Mouse (Mus musculus) embryonic facial prominence, embryonic 12.5 days (tissue): Measurements from ENCODE around the gene Bag6. TPM values are rescaled to one million over a fixed set of nuclear protein-coding genes. Genes with fewer than 3 reads are reported as not detected.

Experiments
- ATAC-seq: fragments of 200-750 bp; cut with Nextera tagmentation; 2 replicates; pipeline ENCODE4 v1.8.0; 2017; ENCODE audit not compliant: insufficient number of reproducible peaks, insufficient read depth, low FRiP score, low TSS enrichment
- H3K27ac ChIP-seq: fragments of 300-500 bp; sonication (generic); 2 replicates; pipeline ENCODE4 v1.5.1; 2016; ENCODE audit warnings: mild to moderate bottlenecking
- H3K27me3 ChIP-seq: fragments of 300-500 bp; sonication (generic); 2 replicates; pipeline ENCODE4 v1.6.1; 2016; ENCODE audit warnings: mild to moderate bottlenecking, moderate library complexity
- H3K36me3 ChIP-seq: fragments of 300-500 bp; sonication (generic); 2 replicates; pipeline ENCODE4 v1.6.1; 2016; ENCODE audit warnings: mild to moderate bottlenecking
- H3K4me1 ChIP-seq: fragments of 300-500 bp; sonication (generic); 2 replicates; pipeline ENCODE4 v1.6.1; 2016
- H3K4me2 ChIP-seq: fragments of 300-500 bp; sonication (generic); replicated peaks from 2 replicates; pipeline ENCODE4 v1.6.1; 2016; ENCODE audit warnings: mild to moderate bottlenecking, moderate library complexity
- H3K4me3 ChIP-seq: fragments of 300-500 bp; sonication (generic); 2 replicates; pipeline ENCODE4 v1.5.1; 2016; ENCODE audit warnings: mild to moderate bottlenecking
- H3K9ac ChIP-seq: fragments of 300-500 bp; sonication (generic); 2 replicates; pipeline ENCODE4 v1.6.1; 2016; ENCODE audit warnings: mild to moderate bottlenecking, moderate library complexity
- H3K9me3 ChIP-seq: fragments of 300-500 bp; sonication (generic); 2 replicates; pipeline ENCODE4 v1.6.1; 2016; ENCODE audit warnings: mild to moderate bottlenecking, moderate library complexity
- WGBS: fragments of 180-500 bp; shearing (Covaris S2); methylation state at CpG from one replicate; pipeline ENCODE4 v1.1.7; 2016; 5-methylcytosine and 5-hydroxymethylcytosine counted together
- polyA plus RNA-seq: library from polyadenylated mRNA; unstranded; fragments of >200 nt; fragmentation: Nextera tagmentation; extraction: Ambion mirVana; gene quantifications from 2 replicates; pipeline ENCODE4 v1.2.1, GENCODE M21; 2016

The Bag6 gene
- polyA plus RNA-seq, 1 experiment from 2014 or later = 74.0 TPM

DNA sequence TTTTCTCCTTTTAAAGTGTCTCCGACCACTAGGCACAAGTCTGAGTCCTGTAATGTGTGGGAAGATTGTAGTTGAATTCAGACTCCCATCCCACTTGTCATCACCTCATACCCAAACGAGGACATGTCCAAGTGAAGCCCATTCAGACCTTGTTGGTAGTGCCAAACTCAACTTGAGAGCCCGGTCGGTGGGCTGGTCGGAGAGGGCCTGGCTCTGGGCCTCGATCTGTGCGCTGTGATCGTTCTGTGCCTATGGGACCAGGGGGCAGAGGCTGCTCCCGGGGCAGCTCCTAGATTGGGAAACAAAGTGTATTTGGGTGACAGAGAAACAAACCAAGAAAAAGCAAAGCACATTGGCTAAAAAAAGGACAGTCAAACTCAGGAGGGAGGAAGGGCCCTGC lies 18.1 kb downstream of the Bag6 start:
- H3K4me1 ChIP-seq = peaks cover 12% of the 10 kb centered on the region
- no peaks in the 10 kb centered on the region for H3K9me3 ChIP-seq
- H3K9ac ChIP-seq = no peak overlapping the region
- no peak overlapping the region for H3K27ac ChIP-seq
- WGBS = 94% methylated on average over 9 of the region's 9 CpGs
- H3K4me3 ChIP-seq = no peak overlapping the region
- H3K36me3 ChIP-seq = peaks cover 97% of the 10 kb centered on the region
- H3K4me2 ChIP-seq = no peak overlapping the region
- H3K27me3 ChIP-seq = no peaks in the 10 kb centered on the region
- ATAC-seq = no peak

DNA sequence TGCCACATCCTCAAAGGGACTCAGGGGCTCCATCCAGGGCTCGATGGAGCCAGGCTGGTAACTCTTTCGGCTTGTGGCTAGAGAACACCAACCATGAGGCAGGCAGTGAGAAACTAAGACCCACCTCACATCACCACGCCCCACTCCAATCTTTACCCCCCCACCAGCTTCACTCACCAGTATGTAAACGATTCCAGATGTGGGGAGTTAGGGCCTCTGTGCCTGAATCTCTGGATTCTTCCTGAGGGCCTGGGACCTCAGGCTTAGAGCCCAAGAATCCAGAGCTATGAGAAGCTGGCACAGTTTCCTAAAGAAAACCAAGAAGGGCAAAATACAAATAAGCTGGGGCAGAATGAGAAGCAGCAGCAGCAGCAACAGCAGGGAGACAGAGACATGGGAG lies 19.0 kb downstream of the Bag6 start:
- Histone ChIP-seq H3K4me1 (peaks cover 12% of the 10 kb centered on the region), H3K36me3 (peaks cover 98% of the 10 kb centered on the region), H3K9me3 (no peaks in the 10 kb centered on the region), H3K27ac (peak overlapping the region; percentile 64), H3K4me3 (no peak overlapping the region), H3K4me2 (no peak overlapping the region), H3K27me3 (no peaks in the 10 kb centered on the region), H3K9ac (no peak overlapping the region)
- no peak for ATAC-seq
- WGBS = 59% methylated on average over 4 of the region's 4 CpGs

GRCm38 (mm10) chr17:35154616-35155015 lies 19.6 kb downstream of the Bag6 start:
- H3K27me3 ChIP-seq = no peaks in the 10 kb centered on the region
- peak overlapping the region; percentile 64 for H3K27ac ChIP-seq
- no peak overlapping the region for H3K4me3 ChIP-seq
- no peak for ATAC-seq
- H3K36me3 ChIP-seq = peaks cover 98% of the 10 kb centered on the region
- no peak overlapping the region for H3K4me2 ChIP-seq
- H3K4me1 ChIP-seq = peaks cover 12% of the 10 kb centered on the region
- no peaks in the 10 kb centered on the region for H3K9me3 ChIP-seq
- WGBS = 82% methylated on average over 7 of the region's 7 CpGs
- H3K9ac ChIP-seq = no peak overlapping the region

DNA sequence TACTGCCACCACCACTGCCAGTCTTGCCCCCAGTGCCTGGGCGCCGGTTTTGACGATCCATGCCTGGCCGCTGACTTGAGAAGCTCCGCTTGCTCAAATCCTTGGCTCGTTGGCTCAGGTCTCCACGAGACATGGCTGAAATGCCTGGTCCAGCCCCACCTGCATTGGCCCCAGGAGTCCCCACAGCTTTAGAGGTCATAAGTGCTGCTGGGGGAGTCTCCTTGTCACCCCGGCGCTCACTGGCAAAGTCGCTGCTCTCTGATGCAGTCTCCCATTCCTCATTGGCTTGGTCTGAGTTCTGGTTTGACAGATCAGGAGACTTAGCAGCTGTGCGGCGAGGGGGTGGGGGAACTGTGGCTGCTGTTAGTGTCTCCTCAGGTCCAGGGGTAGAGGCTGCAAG lies 20.5 kb downstream of the Bag6 start:
- no peak overlapping the region for H3K4me3 ChIP-seq
- H3K4me2 ChIP-seq = no peak overlapping the region
- no peaks in the 10 kb centered on the region for H3K9me3 ChIP-seq
- ATAC-seq = no peak
- WGBS = 90% methylated on average over 12 of the region's 12 CpGs
- H3K36me3 ChIP-seq = peaks cover 98% of the 10 kb centered on the region
- no peaks in the 10 kb centered on the region for H3K27me3 ChIP-seq
- peaks cover 12% of the 10 kb centered on the region for H3K4me1 ChIP-seq
- H3K9ac ChIP-seq = no peak overlapping the region
- no peak overlapping the region for H3K27ac ChIP-seq

DNA sequence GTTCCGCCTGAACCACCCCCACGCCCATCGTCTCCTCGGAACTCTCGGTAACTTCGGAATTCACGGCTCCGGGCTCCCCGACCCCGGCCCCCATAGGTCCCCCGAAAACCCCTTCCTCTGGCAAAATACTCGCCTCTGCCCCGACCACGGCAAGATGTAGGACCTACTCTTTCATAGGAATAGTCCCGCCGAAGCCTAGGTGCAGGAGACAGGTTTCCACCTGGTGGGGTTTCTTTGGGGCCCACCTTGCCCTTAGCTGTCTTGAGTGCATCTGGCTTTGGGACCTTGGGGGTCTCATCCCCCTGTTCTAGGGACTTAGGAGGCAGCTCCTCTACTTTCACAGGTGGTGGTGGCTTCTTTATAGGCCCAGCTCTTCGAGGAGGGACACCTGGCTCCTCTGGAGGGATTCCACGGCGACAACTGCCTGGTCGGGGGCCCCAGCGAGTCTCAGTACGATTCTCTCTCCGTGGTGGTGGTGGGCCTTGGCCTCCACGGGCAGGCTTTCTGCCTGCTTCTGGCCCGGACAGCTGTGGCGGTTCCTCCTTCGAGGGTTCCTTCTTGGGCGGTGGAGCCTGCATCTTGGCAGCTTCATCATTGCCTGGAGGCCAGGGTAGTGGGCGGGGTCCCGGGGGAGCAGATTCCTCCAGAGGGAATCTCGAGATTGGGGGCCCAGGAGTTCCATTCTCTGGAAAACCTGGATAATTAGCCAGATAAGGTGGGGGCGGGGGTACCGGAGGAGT lies 21.7 kb downstream of the Bag6 start:
- WGBS = 93% methylated on average over 33 of the region's 33 CpGs
- H3K9ac ChIP-seq = no peak overlapping the region
- H3K27ac ChIP-seq = no peak overlapping the region
- no peaks in the 10 kb centered on the region for H3K9me3 ChIP-seq
- no peak overlapping the region for H3K4me3 ChIP-seq
- ATAC-seq = no peak; the same call in 1 of the 2 replicates
- H3K4me2 ChIP-seq = no peak overlapping the region
- H3K36me3 ChIP-seq = peaks cover 100% of the 10 kb centered on the region
- H3K27me3 ChIP-seq = no peaks in the 10 kb centered on the region
- peaks cover 12% of the 10 kb centered on the region for H3K4me1 ChIP-seq

DNA sequence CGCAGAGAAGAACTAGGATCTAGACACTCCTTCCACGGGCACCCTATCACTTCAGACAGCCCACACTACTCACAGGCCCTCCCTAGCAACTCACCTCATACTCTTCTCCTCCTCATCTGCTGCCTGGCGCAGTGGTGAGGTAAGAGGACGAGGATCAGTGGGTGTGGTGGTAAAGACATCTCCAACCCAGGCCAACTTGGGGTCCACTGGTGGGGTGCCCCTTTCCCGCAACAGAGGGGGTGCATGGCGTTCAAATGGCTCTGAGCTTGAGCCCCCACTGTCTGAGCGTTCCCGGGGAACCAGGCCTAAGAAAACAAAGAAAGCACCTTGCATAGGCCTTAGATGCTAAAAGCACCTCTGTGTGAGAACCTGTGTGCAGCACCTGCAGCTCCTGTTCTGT lies 22.3 kb downstream of the Bag6 start:
- Histone ChIP-seq H3K4me2 (no peak overlapping the region), H3K27me3 (no peaks in the 10 kb centered on the region), H3K9ac (no peak overlapping the region), H3K27ac (no peak overlapping the region), H3K4me1 (peaks cover 16% of the 10 kb centered on the region), H3K9me3 (no peaks in the 10 kb centered on the region), H3K36me3 (peaks cover 100% of the 10 kb centered on the region), H3K4me3 (no peak overlapping the region)
- ATAC-seq = no peak
- 92% methylated on average over 8 of the region's 8 CpGs for WGBS

DNA sequence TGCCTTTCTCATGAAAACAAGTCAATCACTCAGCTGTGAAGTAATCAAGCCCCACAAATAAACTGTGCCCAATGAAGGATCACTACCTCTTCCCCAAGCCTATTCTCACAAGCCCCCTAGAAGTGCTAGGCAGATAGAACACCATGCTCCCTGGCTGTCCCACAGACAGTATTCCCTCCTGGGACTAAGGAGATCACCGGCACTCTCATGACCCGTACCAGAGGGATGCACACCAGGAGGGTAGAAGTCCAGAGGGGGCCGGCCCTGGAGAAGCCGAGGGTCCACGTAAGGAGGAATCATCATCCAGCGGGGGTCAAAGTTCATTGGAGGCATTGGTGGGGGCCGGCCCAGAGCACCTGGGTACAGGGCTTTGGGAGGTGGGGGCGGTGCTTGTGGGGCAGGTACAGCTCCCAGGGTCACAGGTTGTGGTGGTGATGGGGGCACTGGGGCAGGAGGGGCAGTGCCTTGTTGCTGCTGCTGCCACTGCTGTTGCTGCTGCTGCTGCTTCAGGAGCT lies 22.7 kb downstream of the Bag6 start:
- peak; percentile 20; the same call in 1 of the 2 replicates for ATAC-seq
- WGBS = 96% methylated on average over 8 of the region's 8 CpGs
- H3K4me3 ChIP-seq = no peak overlapping the region
- no peak overlapping the region for H3K9ac ChIP-seq
- H3K27ac ChIP-seq = no peak overlapping the region
- no peaks in the 10 kb centered on the region for H3K27me3 ChIP-seq
- H3K4me2 ChIP-seq = no peak overlapping the region
- H3K36me3 ChIP-seq = peaks cover 96% of the 10 kb centered on the region
- H3K4me1 ChIP-seq = peaks cover 20% of the 10 kb centered on the region
- no peaks in the 10 kb centered on the region for H3K9me3 ChIP-seq

- H3K4me1 ChIP-seq = peaks cover 24% of the 10 kb centered on the region
- no peak overlapping the region for H3K9ac ChIP-seq
- no peak for ATAC-seq
- H3K4me3 ChIP-seq = no peak overlapping the region
- no peaks in the 10 kb centered on the region for H3K9me3 ChIP-seq
- peaks cover 83% of the 10 kb centered on the region for H3K36me3 ChIP-seq
- 93% methylated on average over 16 of the region's 16 CpGs for WGBS
- H3K4me2 ChIP-seq = no peak overlapping the region
- H3K27me3 ChIP-seq = no peaks in the 10 kb centered on the region
- H3K27ac ChIP-seq = no peak overlapping the region
Measured at GRCm38 (mm10) chr17:35158850-35159593, 24.0 kb downstream of the Bag6 start.

DNA sequence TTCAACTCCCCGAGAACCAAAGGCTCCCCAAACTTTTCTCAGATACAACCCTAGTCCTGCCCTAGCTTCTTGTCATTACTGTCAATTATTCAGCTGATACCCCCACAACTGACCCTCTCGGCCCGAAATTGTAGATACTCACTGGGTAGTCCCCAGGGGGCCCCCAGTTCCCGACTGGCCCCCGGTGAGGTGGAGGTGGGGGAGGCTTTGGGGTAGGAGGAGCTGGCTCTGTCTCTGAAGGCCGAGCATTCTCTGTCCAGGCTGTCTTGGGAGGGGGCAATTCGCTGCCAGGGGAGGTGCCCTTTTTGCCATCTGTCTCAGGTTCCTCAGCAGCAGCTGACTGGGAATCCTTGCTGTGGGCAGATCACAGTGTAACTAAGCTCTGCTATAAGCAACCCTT lies 24.7 kb downstream of the Bag6 start:
- Histone ChIP-seq H3K4me2 (no peak overlapping the region), H3K9me3 (no peaks in the 10 kb centered on the region), H3K4me1 (peaks cover 22% of the 10 kb centered on the region), H3K4me3 (no peak overlapping the region), H3K27me3 (no peaks in the 10 kb centered on the region), H3K9ac (no peak overlapping the region), H3K27ac (no peak overlapping the region), H3K36me3 (peaks cover 77% of the 10 kb centered on the region)
- 82% methylated on average over 7 of the region's 7 CpGs for WGBS
- ATAC-seq = no peak

- Histone ChIP-seq H3K4me1 (peaks cover 16% of the 10 kb centered on the region), H3K36me3 (peaks cover 59% of the 10 kb centered on the region), H3K9ac (no peak overlapping the region), H3K4me3 (no peak overlapping the region), H3K4me2 (peak overlapping the region; percentile 95; the same call in 1 of the 2 replicates), H3K27me3 (no peaks in the 10 kb centered on the region), H3K9me3 (no peaks in the 10 kb centered on the region), H3K27ac (no peak overlapping the region)
- ATAC-seq = no peak
- 87% methylated on average over 11 of the region's 11 CpGs for WGBS
Measured at GRCm38 (mm10) chr17:35161421-35161820, 26.4 kb downstream of the Bag6 start.

DNA sequence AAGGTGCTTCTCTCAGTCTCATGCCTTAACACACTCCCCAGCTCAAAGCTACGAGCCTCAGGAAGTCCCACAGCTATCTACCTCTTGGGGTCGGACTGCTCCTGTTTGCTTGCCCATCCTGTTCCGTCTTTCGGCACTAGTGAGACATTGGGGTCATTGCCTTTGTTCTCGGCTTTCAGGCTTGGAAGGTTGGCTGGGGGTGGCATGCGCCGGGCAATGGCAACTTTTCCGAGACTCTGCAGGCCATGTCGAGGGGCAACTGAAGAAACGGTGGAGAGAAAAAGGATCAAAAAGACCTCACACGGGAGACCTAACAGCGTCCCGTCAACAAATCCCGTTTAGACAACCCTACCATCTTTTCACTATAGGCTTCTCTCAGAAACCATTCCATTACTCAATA lies 27.1 kb downstream of the Bag6 start:
- peak overlapping the region; percentile 100; the same call in 1 of the 2 replicates for H3K9ac ChIP-seq
- no peak overlapping the region for H3K27ac ChIP-seq
- no peaks in the 10 kb centered on the region for H3K9me3 ChIP-seq
- peak overlapping the region; percentile 95 for H3K4me2 ChIP-seq
- peak overlapping the region; percentile 99 for H3K4me3 ChIP-seq
- no peaks in the 10 kb centered on the region for H3K27me3 ChIP-seq
- H3K4me1 ChIP-seq = peaks cover 18% of the 10 kb centered on the region
- ATAC-seq = no peak
- 77% methylated on average over 14 of the region's 14 CpGs for WGBS
- peaks cover 52% of the 10 kb centered on the region for H3K36me3 ChIP-seq

GRCm38 (mm10) chr17:35162730-35163129 lies 27.8 kb downstream of the Bag6 start:
- Histone ChIP-seq H3K27me3 (no peaks in the 10 kb centered on the region), H3K9ac (peak overlapping the region; percentile 100), H3K4me1 (peaks cover 18% of the 10 kb centered on the region), H3K4me2 (peak overlapping the region; percentile 95), H3K4me3 (peak overlapping the region; percentile 99), H3K9me3 (no peaks in the 10 kb centered on the region), H3K36me3 (peaks cover 46% of the 10 kb centered on the region), H3K27ac (no peak overlapping the region)
- no peak for ATAC-seq
- 50% methylated on average over 12 of the region's 12 CpGs for WGBS
